Mouse (Mus musculus): ENCODE results near the gene Fam83d.

Fam83d gene

GRCm38 (mm10) chr2:158815686-158816085 is 47.8 kb downstream of the Fam83d start:
- no peak for DNase-seq (ENCODE audit: low read depth)

- DNase-seq (ENCODE audit: low read depth) = no peak
Measured at GRCm38 (mm10) chr2:158816239-158816638, 48.3 kb downstream of the Fam83d start.

- no peak for DNase-seq (ENCODE audit: low read depth)
Measured at GRCm38 (mm10) chr2:158817708-158818107, 49.8 kb downstream of the Fam83d start.

- DNase-seq (ENCODE audit: low read depth) = peak; percentile 6
Measured at GRCm38 (mm10) chr2:158828124-158828523, 60.2 kb downstream of the Fam83d start.

GRCm38 (mm10) chr2:158829746-158830145 is 61.9 kb downstream of the Fam83d start:
- DNase-seq (ENCODE audit: low read depth) = no peak

GRCm38 (mm10) chr2:158833221-158833620 is 65.3 kb downstream of the Fam83d start:
- DNase-seq (ENCODE audit: low read depth) = no peak

- DNase-seq (ENCODE audit: low read depth) = no peak
Measured at GRCm38 (mm10) chr2:158833645-158834044, 65.8 kb downstream of the Fam83d start.

Data from induced T-regulatory cell, adult 2 months (primary cell).